Mouse (Mus musculus) liver, embryonic 14.5 days (tissue): ENCODE data around the gene Gm20852. TPM values are rescaled to one million over a fixed set of nuclear protein-coding genes. Genes with fewer than 3 reads are reported as not detected.
"Not testable (repeated sequence)": the region's sequence is repeated elsewhere in the genome, so short reads cannot be mapped to it uniquely, and the experiment has no call there.

Source experiments
- ATAC-seq: fragments of 200-750 bp; cut with Nextera tagmentation; 2 replicates; pipeline ENCODE4 v1.8.0; 2017; ENCODE audit warnings: moderate number of reproducible peaks, mild to moderate bottlenecking, moderate library complexity; ENCODE audit not compliant: insufficient read depth
- DNase-seq, 3 experiments: peaks; one replicate each; pipeline ENCODE4 v3.0.0-alpha.2; 2012 to 2013; ENCODE audit warnings: low read depth in 3 of 3, low spot score in 3 of 3
- H3K27ac ChIP-seq: fragments of 300-500 bp; sonication (generic); 2 replicates; pipeline ENCODE4 v1.5.1; 2014; ENCODE audit warnings: moderate library complexity, mild to moderate bottlenecking, control low read depth, inconsistent platforms
- H3K27me3 ChIP-seq: fragments of 300-500 bp; sonication (generic); 2 replicates; pipeline ENCODE4 v1.6.1; 2014; ENCODE audit warnings: mild to moderate bottlenecking, low read length, moderate library complexity; ENCODE audit not compliant: control insufficient read depth, insufficient read depth
- H3K36me3 ChIP-seq: fragments of 300-500 bp; sonication (generic); replicated peaks from 2 replicates; pipeline ENCODE4 v1.6.1; 2014; ENCODE audit warnings: low read depth; ENCODE audit not compliant: control insufficient read depth, insufficient read depth
- H3K4me1 ChIP-seq, 2 experiments: fragments of 200-500 bp in 1 of 2; fragments of 300-500 bp in 1 of 2; sonication (generic) in 1 of 2; replicated peaks; 2 replicates each; pipeline ENCODE4 v1.6.1; 2012 to 2014; ENCODE audit warnings: antibody characterized with exemption in 1 of 2, inconsistent platforms in 1 of 2, low read length in 1 of 2; ENCODE audit not compliant: control insufficient read depth in 2 of 2, insufficient read depth in 2 of 2
- H3K4me2 ChIP-seq: fragments of 300-500 bp; sonication (generic); 2 replicates; pipeline ENCODE4 v1.6.1; 2014; ENCODE audit warnings: low read depth, mild to moderate bottlenecking, control low read depth, moderate library complexity
- H3K4me3 ChIP-seq, 2 experiments: fragments of 200-500 bp in 1 of 2; fragments of 300-500 bp in 1 of 2; sonication (generic) in 1 of 2; 2 replicates each; pipeline ENCODE4 v1.5.1; 2012 to 2014; ENCODE audit warnings: low read depth in 2 of 2, low read length in 2 of 2, mild to moderate bottlenecking in 2 of 2, control low read depth in 1 of 2, inconsistent platforms in 1 of 2, moderate library complexity in 1 of 2; ENCODE audit not compliant: insufficient read depth in 1 of 2
- H3K9ac ChIP-seq: fragments of 300-500 bp; sonication (generic); replicated peaks from 2 replicates; pipeline ENCODE4 v1.6.1; 2014; ENCODE audit warnings: mild to moderate bottlenecking, control low read depth, moderate library complexity
- H3K9me3 ChIP-seq: fragments of 300-500 bp; sonication (generic); 2 replicates; pipeline ENCODE4 v1.6.1; 2016; ENCODE audit warnings: low read length, mixed read lengths; ENCODE audit not compliant: control insufficient read depth
- WGBS: fragments of 180-500 bp; shearing (Covaris S2); extraction: QIAGEN DNeasy Blood & Tissue Kit; methylation state at CpG from one replicate; pipeline ENCODE4 v1.1.7; 2014; ENCODE audit not compliant: insufficient replicate concordance; 5-methylcytosine and 5-hydroxymethylcytosine counted together
- polyA plus RNA-seq, 2 experiments: library from polyadenylated mRNA; depleted of rRNA in 1 of 2; stranded (reverse) in 1 of 2; unstranded in 1 of 2; fragments of >200 nt; fragmentation: Nextera tagmentation in 1 of 2; extraction: Ambion mirVana in 1 of 2; gene quantifications; 2 replicates each; pipeline versions ENCODE4 v1.2.1 to v1.2.3; 2012 to 2014

Gm20852 gene
- not detected in 2 replicates for polyA plus RNA-seq (2012; rRNA removed)
- polyA plus RNA-seq (2014; fragmentation: Nextera tagmentation; extraction: Ambion mirVana): not detected in 2 replicates

- H3K9ac ChIP-seq, H3K4me3 ChIP-seq, H3K4me2 ChIP-seq, H3K4me1 ChIP-seq, H3K27ac ChIP-seq, DNase-seq, H3K36me3 ChIP-seq, H3K9me3 ChIP-seq, ATAC-seq, H3K27me3 ChIP-seq: not testable (repeated sequence)
- WGBS: no CpG with 5 or more reads among the region's 4 CpGs
Measured at GRCm38 (mm10) chrY:66742023-66742422, at the start of gene Gm20852. Gene Gm20852 (minus strand): TSS chrY:66742123.
